13 mouse cellular contexts compared by ENCODE assay signal in the genomic region with DNA sequence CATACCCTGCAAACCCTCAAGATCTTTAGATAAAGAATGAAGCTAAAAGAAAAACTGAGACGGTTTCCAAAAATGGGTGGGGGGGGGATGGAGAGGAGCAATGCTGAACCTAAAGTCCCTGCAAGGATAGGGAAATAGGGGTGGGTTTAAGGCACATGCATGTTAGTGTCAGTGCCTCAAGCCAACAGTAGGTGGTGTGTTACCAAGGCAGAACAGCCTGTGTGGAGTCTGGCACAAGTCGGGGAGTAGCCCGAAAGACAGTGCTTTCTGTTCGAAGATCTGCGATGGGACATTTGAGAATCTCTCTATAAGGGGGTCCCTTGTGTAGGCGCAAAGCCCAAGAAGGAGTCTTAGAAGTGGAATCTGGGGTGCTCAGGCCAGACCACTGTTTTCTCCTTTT. TPM values are rescaled to one million over a fixed set of nuclear protein-coding genes. Genes with fewer than 3 reads are reported as not detected.
A peak's percentile ranks its signal among the peaks of the same experiment; 100 is the strongest.
DNase-seq lines count a peak whose midpoint lies in the region; ATAC-seq and TF ChIP-seq lines count a peak whose summit lies in the region.
"Had no signal": no experiment of that assay in that cellular context is flagged by ENCODE, and none has a peak within 500 bp of the region (broad histone marks: within the 10 kb centered on the region; RNA-seq: fewer than 3 reads in every experiment).

No protein-coding gene starts in this region.

- H3K36me3 ChIP-seq in intestine, postnatal 0 days (ENCODE audit: control insufficient read depth, insufficient read depth): no peaks in the 10 kb centered on the region
- no peaks in the 10 kb centered on the region for H3K36me3 ChIP-seq in intestine, embryonic 15.5 days
- H3K36me3 ChIP-seq in midbrain, embryonic 14.5 days (ENCODE audit: control insufficient read depth, insufficient read depth, low read length): no peaks in the 10 kb centered on the region
- no peaks in the 10 kb centered on the region for H3K36me3 ChIP-seq in midbrain, embryonic 13.5 days
- H3K36me3 ChIP-seq in splenic B cell, adult 2 months (ENCODE audit: control insufficient read depth, insufficient read depth, low read length, poor library complexity, severe bottlenecking): no peaks in the 10 kb centered on the region

- H3K27ac ChIP-seq in intestine, postnatal 0 days (ENCODE audit: low read depth, low read length): no peak overlapping the region
- no peak overlapping the region for H3K27ac ChIP-seq in intestine, embryonic 15.5 days
- H3K27ac ChIP-seq in midbrain, embryonic 14.5 days (replicated peaks; ENCODE audit: low read depth, low read length): no peak overlapping the region
- H3K27ac ChIP-seq in midbrain, embryonic 13.5 days: no peak overlapping the region

- peak; percentile 58 for TF ChIP-seq CTCF in intestine, postnatal 0 days (IDR thresholded peaks at IDR 0.05; ENCODE audit: low read depth)

- H3K9ac ChIP-seq in intestine, postnatal 0 days (ENCODE audit: low read depth, low read length): no peak overlapping the region
- no peak overlapping the region for H3K9ac ChIP-seq in intestine, embryonic 15.5 days
- H3K9ac ChIP-seq in midbrain, embryonic 14.5 days (replicated peaks; ENCODE audit: low read length): no peak overlapping the region
- no peak overlapping the region for H3K9ac ChIP-seq in midbrain, embryonic 13.5 days (replicated peaks)

- no peak for DNase-seq in midbrain, embryonic 14.5 days
- DNase-seq in brain, adult 2 months (ENCODE audit: low read depth, low spot score): peak; percentile 63
- peak; percentile 75 for DNase-seq in splenic B cell, adult 2 months (ENCODE audit: low read depth, low spot score)
- no peak for DNase-seq in Muller cell, postnatal 12 days (ENCODE audit: inconsistent ontology term)
- DNase-seq: adrenal gland, postnatal 36 days; cerebellum, postnatal 25 days; heart, postnatal 36 days; retina, postnatal 1 day; thymus, postnatal 14 days had no signal

- 93% methylated on average over 6 of the region's 6 CpGs for WGBS in intestine, postnatal 0 days
- whole genome bisulfite sequencing in intestine, embryonic 15.5 days: over 99% methylated on average over 6 of the region's 6 CpGs
- 89% methylated on average over 6 of the region's 6 CpGs for WGBS in midbrain, embryonic 14.5 days
- WGBS in midbrain, embryonic 13.5 days: 91% methylated on average over 6 of the region's 6 CpGs

- H3K9me3 ChIP-seq in intestine, postnatal 0 days (ENCODE audit: control insufficient read depth): no peaks in the 10 kb centered on the region
- no peaks in the 10 kb centered on the region for H3K9me3 ChIP-seq in intestine, embryonic 15.5 days
- no peaks in the 10 kb centered on the region for H3K9me3 ChIP-seq in midbrain, embryonic 14.5 days (ENCODE audit: control insufficient read depth, low read length)
- no peaks in the 10 kb centered on the region for H3K9me3 ChIP-seq in midbrain, embryonic 13.5 days

- no peak for ATAC-seq in intestine, postnatal 0 days
- no peak for ATAC-seq in intestine, embryonic 15.5 days
- ATAC-seq in midbrain, embryonic 14.5 days (ENCODE audit: low FRiP score, low TSS enrichment): 0 out of 2 replicates have a peak, but pooled peaks have one; percentile 46
- no peak for ATAC-seq in midbrain, embryonic 13.5 days
- ATAC-seq: forebrain, embryonic 16.5 days had no signal

- H3K4me3 ChIP-seq in intestine, postnatal 0 days (ENCODE audit: low read depth, low read length): no peak overlapping the region
- no peak overlapping the region for H3K4me3 ChIP-seq in intestine, embryonic 15.5 days (replicated peaks)
- H3K4me3 ChIP-seq in midbrain, embryonic 14.5 days (replicated peaks; ENCODE audit: low read depth, low read length): no peak overlapping the region
- no peak overlapping the region for H3K4me3 ChIP-seq in midbrain, embryonic 13.5 days (replicated peaks)

- no peaks in the 10 kb centered on the region for H3K4me1 ChIP-seq in intestine, postnatal 0 days (replicated peaks; ENCODE audit: control insufficient read depth, insufficient read depth, low read length)
- no peaks in the 10 kb centered on the region; the same call in 1 of the 2 replicates for H3K4me1 ChIP-seq in intestine, embryonic 15.5 days (replicated peaks)
- H3K4me1 ChIP-seq in midbrain, embryonic 14.5 days (ENCODE audit: control insufficient read depth, insufficient read depth, low read length): no peaks in the 10 kb centered on the region
- peaks cover 7% of the 10 kb centered on the region for H3K4me1 ChIP-seq in midbrain, embryonic 13.5 days (replicated peaks)

- no peak overlapping the region for H3K4me2 ChIP-seq in intestine, postnatal 0 days (replicated peaks; ENCODE audit: low read depth)
- H3K4me2 ChIP-seq in intestine, embryonic 15.5 days (replicated peaks): no peak overlapping the region
- no peak overlapping the region for H3K4me2 ChIP-seq in midbrain, embryonic 14.5 days (ENCODE audit: low read length)
- H3K4me2 ChIP-seq in midbrain, embryonic 13.5 days (replicated peaks): no peak overlapping the region

- no peaks in the 10 kb centered on the region for H3K27me3 ChIP-seq in intestine, postnatal 0 days (replicated peaks; ENCODE audit: control insufficient read depth, insufficient read depth, low read length)
- H3K27me3 ChIP-seq in intestine, embryonic 15.5 days (replicated peaks): no peaks in the 10 kb centered on the region
- no peaks in the 10 kb centered on the region for H3K27me3 ChIP-seq in midbrain, embryonic 14.5 days (ENCODE audit: control insufficient read depth, insufficient read depth, low read length)
- 0 out of 2 replicates have a peak, but pooled peaks cover 3% of the 10 kb centered on the region for H3K27me3 ChIP-seq in midbrain, embryonic 13.5 days
- H3K27me3 ChIP-seq in splenic B cell, adult 2 months (ENCODE audit: control insufficient read depth, insufficient read depth, low read length, poor library complexity, severe bottlenecking): no peaks in the 10 kb centered on the region

RNA-seq across cellular contexts. Expression of a gene that starts 24.9 kb away (rescaled TPM):
- polyA plus RNA-seq in intestine, postnatal 0 days (2015; fragmentation: Nextera tagmentation; extraction: Ambion mirVana): 5.1 and 7.4 TPM in 2 replicates
- polyA plus RNA-seq in intestine, embryonic 15.5 days (2015; fragmentation: Nextera tagmentation; extraction: Ambion mirVana): 12.9 and 13.3 TPM in 2 replicates
- 2.6 and 8.4 TPM in 2 replicates for polyA plus RNA-seq in midbrain, embryonic 14.5 days (2014; fragmentation: Nextera tagmentation; extraction: Ambion mirVana)
- polyA plus RNA-seq in midbrain, embryonic 13.5 days (2015; fragmentation: Nextera tagmentation; extraction: Ambion mirVana): 5.5 TPM in 2 replicates

Comparison
In these comparisons a context has a peak if more than half of its experiments do, and no peak if none do; other contexts are left out.
1. DNase-seq: peak in brain, adult 2 months (single experiment) and splenic B cell, adult 2 months (single experiment); none in midbrain, embryonic 14.5 days (single experiment) and Muller cell, postnatal 12 days (single experiment).